Mouse (Mus musculus): ENCODE data around the gene Fam170b. TPM values are rescaled to one million over a fixed set of nuclear protein-coding genes. Genes with fewer than 3 reads are reported as not detected.

Fam170b gene
- polyA plus RNA-seq (2014; fragmentation: Illumina TruSeq; extraction: RNeasy Lipid Tissue Mini Kit (QIAGEN cat#74804); ENCODE audit: low read depth, low replicate concordance) = not detected

DNA sequence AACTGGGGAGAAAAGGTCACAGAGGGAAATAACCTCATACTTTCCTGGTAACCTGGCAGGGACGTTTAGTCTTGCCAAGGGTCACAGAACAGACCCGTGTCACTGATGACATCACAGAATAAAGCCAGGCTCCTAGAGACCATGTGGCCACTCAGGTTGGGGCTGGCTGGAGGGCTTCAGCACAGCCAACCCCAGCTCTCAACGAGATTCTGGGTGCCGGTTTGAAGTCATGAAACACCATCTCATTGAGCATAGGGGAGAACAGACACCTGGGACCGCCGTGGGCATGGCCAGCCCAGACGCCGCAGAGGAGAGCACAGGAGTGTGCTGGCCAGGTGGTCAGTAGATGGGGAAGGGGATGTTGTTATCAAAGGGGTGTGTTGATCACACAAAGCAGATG lies at the start of gene Fam170b:
Fam170b (plus strand) TSS at position 116 of the 400 bp plus-strand sequence.

DNA sequence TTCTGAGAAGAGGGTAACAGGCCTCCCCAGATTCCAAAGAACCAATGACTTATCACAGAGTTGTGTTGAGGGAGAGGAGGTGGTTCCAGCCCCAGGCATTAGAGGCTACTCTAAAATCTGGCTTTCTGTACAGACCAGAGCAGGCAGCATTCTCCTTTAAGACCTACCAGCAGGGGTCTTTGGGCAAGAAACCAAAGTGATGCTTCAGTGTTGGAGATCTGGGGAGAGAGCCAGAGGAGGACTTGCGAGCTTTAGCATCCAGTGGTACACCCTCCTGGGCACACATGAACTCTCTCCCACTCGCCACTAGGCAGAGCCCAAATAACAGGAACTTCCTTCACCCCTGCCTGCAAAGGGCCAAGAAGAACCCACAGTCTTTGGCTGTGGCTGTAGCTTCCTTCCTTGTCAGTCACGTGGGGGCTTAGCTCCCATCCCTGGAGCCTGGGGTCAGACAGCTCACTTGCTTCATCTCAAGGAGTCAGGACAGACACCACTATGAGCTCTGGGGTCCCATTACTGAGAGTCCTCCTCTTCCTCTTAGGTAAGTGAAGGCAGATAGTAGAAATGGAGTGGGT lies 48.1 kb upstream of the Fam170b start, which contains the start of gene Tmem273:
Tmem273 (plus strand) TSS at position 408 of the 575 bp plus-strand sequence.

DNA sequence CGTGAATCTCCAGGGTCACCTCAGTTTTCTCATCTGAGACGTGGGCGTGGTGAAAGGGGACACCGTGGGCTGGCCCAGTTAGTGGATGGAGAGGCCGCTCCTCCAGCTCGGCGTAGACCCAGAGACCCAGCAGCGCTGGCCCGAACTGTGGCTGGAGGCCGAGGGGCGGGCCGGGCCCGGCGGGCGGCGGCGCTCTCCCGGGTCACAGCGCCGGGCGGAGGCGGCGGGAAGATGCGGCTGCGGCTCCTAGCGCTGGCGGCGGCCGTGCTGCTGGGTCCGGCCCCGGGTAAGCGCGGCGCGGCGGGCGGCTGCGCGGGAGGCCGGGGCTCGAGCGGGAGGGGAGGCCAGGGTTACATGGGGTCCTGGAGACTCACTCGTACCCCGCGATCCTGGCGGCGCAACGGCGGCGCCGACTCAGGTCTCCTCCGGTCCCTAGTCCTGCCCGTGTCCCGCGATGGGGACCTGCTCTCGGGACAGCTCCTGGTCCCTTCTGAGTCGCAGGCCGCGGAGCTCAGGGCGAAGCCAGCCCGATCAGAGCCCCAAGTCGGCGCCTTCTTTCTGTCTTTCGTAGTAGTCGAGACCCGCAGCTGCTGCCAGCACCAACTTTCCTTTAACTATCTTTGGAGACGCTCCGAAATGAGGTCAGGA lies 23.0 kb downstream of the Fam170b start, which contains the start of gene Vstm4:
Vstm4 (plus strand) TSS at position 76 of the 648 bp plus-strand sequence.

Other genes starting within 250 kb of the Fam170b start
- gene Prrxl1, start 234.6 kb upstream of the Fam170b start, polyA plus RNA-seq (2014; fragmentation: Illumina TruSeq; extraction: RNeasy Lipid Tissue Mini Kit (QIAGEN cat#74804); ENCODE audit: low read depth, low replicate concordance) = not detected
- gene 3425401B19Rik, start 148.7 kb upstream of the Fam170b start, polyA plus RNA-seq (2014; fragmentation: Illumina TruSeq; extraction: RNeasy Lipid Tissue Mini Kit (QIAGEN cat#74804); ENCODE audit: low read depth, low replicate concordance) = not detected
- gene Tmem273, start 48.0 kb upstream of the Fam170b start, polyA plus RNA-seq (2014; fragmentation: Illumina TruSeq; extraction: RNeasy Lipid Tissue Mini Kit (QIAGEN cat#74804); ENCODE audit: low read depth, low replicate concordance) = 0.69 TPM
- 1.0 TPM for gene Vstm4, start 22.8 kb downstream of the Fam170b start, polyA plus RNA-seq (2014; fragmentation: Illumina TruSeq; extraction: RNeasy Lipid Tissue Mini Kit (QIAGEN cat#74804); ENCODE audit: low read depth, low replicate concordance)
- 0.42 TPM for gene Lrrc18, start 157.4 kb downstream of the Fam170b start, polyA plus RNA-seq (2014; fragmentation: Illumina TruSeq; extraction: RNeasy Lipid Tissue Mini Kit (QIAGEN cat#74804); ENCODE audit: low read depth, low replicate concordance)

All from liver, adult 10 weeks (tissue).